ENCODE assay signal across 17 mouse cellular contexts in genomic region chr7:27602835-27603234, GRCm38 (mm10). TPM values are rescaled to one million over a fixed set of nuclear protein-coding genes. Genes with fewer than 3 reads are reported as not detected.
DNase-seq lines count a peak whose midpoint lies in the region; ATAC-seq lines count a peak whose summit lies in the region.
"Had no signal": no experiment of that assay in that cellular context is flagged by ENCODE, and none has a peak within 500 bp of the region (broad histone marks: within the 10 kb centered on the region; RNA-seq: fewer than 3 reads in every experiment).

No protein-coding gene starts in this region.

- no peaks in the 10 kb centered on the region for H3K27me3 ChIP-seq in heart, embryonic 10.5 days (ENCODE audit: insufficient read depth, poor library complexity, severe bottlenecking)
- no peaks in the 10 kb centered on the region for H3K27me3 ChIP-seq in liver, embryonic 15.5 days
- H3K27me3 ChIP-seq in liver, embryonic 12.5 days (replicated peaks) = no peaks in the 10 kb centered on the region
- H3K27me3 ChIP-seq: kidney, embryonic 15.5 days; neural tube, embryonic 13.5 days; Patski had no signal

- no peak for DNase-seq in heart, embryonic 10.5 days (ENCODE audit: low spot score)
- no peak for DNase-seq in heart, adult 9 months (ENCODE audit: low spot score in 2 of 2)
- DNase-seq in natural killer cell, adult 2 months (ENCODE audit: low spot score in 2 of 2) = no peak
- DNase-seq: heart, postnatal 4 days; layer of hippocampus, adult 9-11 months; left cerebral cortex, postnatal 4 days; lung, postnatal 10 days; midbrain, embryonic 14.5 days; spleen, adult 18-20 months had no signal

- H3K79me2 ChIP-seq in macrophage (ENCODE audit: inconsistent target) = peaks cover 93% of the 10 kb centered on the region

- WGBS in heart, embryonic 10.5 days = 73% methylated on average over 7 of the region's 7 CpGs
- 30% methylated on average over 7 of the region's 7 CpGs for WGBS in liver, embryonic 15.5 days (ENCODE audit: insufficient replicate concordance)
- 43% methylated on average over 7 of the region's 7 CpGs for WGBS in liver, embryonic 12.5 days (ENCODE audit: insufficient replicate concordance)
- 13% methylated on average over 7 of the region's 7 CpGs for WGBS in macrophage (ENCODE audit: missing documents)

- H3K4me3 ChIP-seq in heart, embryonic 10.5 days = no peak overlapping the region
- H3K4me3 ChIP-seq in liver, embryonic 15.5 days (replicated peaks) = no peak overlapping the region
- H3K4me3 ChIP-seq in liver, embryonic 12.5 days = no peak overlapping the region
- H3K4me3 ChIP-seq in macrophage (ENCODE audit: inconsistent target) = no peak overlapping the region
- H3K4me3 ChIP-seq: kidney, embryonic 15.5 days; neural tube, embryonic 13.5 days had no signal

- H3K4me1 ChIP-seq in heart, embryonic 10.5 days = peaks cover 90% of the 10 kb centered on the region
- peaks cover 76% of the 10 kb centered on the region for H3K4me1 ChIP-seq in liver, embryonic 15.5 days (replicated peaks)
- H3K4me1 ChIP-seq in liver, embryonic 12.5 days = peaks cover 95% of the 10 kb centered on the region

- H3K9ac ChIP-seq in liver, embryonic 15.5 days = no peak overlapping the region
- H3K9ac ChIP-seq in liver, embryonic 12.5 days = no peak overlapping the region
- H3K9ac ChIP-seq: kidney, embryonic 15.5 days; neural tube, embryonic 13.5 days had no signal

- H3K36me3 ChIP-seq in heart, embryonic 10.5 days = no peaks in the 10 kb centered on the region
- no peaks in the 10 kb centered on the region for H3K36me3 ChIP-seq in liver, embryonic 15.5 days (replicated peaks)
- peaks cover 20% of the 10 kb centered on the region for H3K36me3 ChIP-seq in liver, embryonic 12.5 days
- no peaks in the 10 kb centered on the region for H3K36me3 ChIP-seq in macrophage (ENCODE audit: inconsistent target)
- H3K36me3 ChIP-seq: neural tube, embryonic 13.5 days had no signal

- H3K9me3 ChIP-seq in heart, embryonic 10.5 days = no peaks in the 10 kb centered on the region
- no peaks in the 10 kb centered on the region for H3K9me3 ChIP-seq in liver, embryonic 15.5 days (replicated peaks)
- no peaks in the 10 kb centered on the region for H3K9me3 ChIP-seq in liver, embryonic 12.5 days (replicated peaks)
- H3K9me3 ChIP-seq: kidney, embryonic 15.5 days; neural tube, embryonic 13.5 days had no signal

- ATAC-seq in liver, embryonic 15.5 days (ENCODE audit: insufficient read depth) = no peak
- no peak for ATAC-seq in liver, embryonic 12.5 days
- peak; percentile 34 for ATAC-seq in granulocyte monocyte progenitor cell, adult 5-6 weeks (replicated peaks; ENCODE audit: poor library complexity, severe bottlenecking)
- ATAC-seq: Patski had no signal

- H3K4me2 ChIP-seq in liver, embryonic 15.5 days = no peak overlapping the region
- no peak overlapping the region for H3K4me2 ChIP-seq in liver, embryonic 12.5 days
- H3K4me2 ChIP-seq: kidney, embryonic 15.5 days; neural tube, embryonic 13.5 days had no signal

- H3K27ac ChIP-seq in heart, embryonic 10.5 days = peak overlapping the region; percentile 69
- 0 out of 2 replicates have a peak overlapping the region, but pooled peaks have one; percentile 26 for H3K27ac ChIP-seq in liver, embryonic 15.5 days (replicated peaks)
- no peak overlapping the region for H3K27ac ChIP-seq in liver, embryonic 12.5 days
- H3K27ac ChIP-seq in macrophage = peak overlapping the region; percentile 73
- H3K27ac ChIP-seq: kidney, embryonic 15.5 days; neural tube, embryonic 13.5 days had no signal

RNA-seq across cellular contexts. Expression of gene Akt2, which starts 11.5 kb away (rescaled TPM):
- polyA plus RNA-seq in heart, embryonic 10.5 days (2016; fragmentation: Nextera tagmentation; extraction: Ambion mirVana) = 94.8 and 106 TPM in 2 replicates
- 26.4 and 28.3 TPM in 2 replicates for polyA plus RNA-seq in liver, embryonic 15.5 days (2015; fragmentation: Nextera tagmentation; extraction: Ambion mirVana)
- 45.0 and 45.2 TPM in 2 replicates for polyA plus RNA-seq in liver, embryonic 12.5 days (2016; fragmentation: Nextera tagmentation; extraction: Ambion mirVana)
- total RNA-seq in granulocyte monocyte progenitor cell, adult 5-6 weeks (2014; fragmentation: Nextera tagmentation) = 36.1 and 48.5 TPM in 2 replicates
- total RNA-seq in granulocyte monocyte progenitor cell, adult 5-6 weeks (2017) = 43.7 and 45.4 TPM in 2 replicates
- total RNA-seq in macrophage (2018; cell fraction: chromatin; rRNA removed) = 100 to 1,000 TPM in 2 of 26 experiments, 10 to 100 TPM in 24; 29.4 to 150 (median 57.0) TPM
- total RNA-seq in macrophage (2018; cell fraction: cytosol; rRNA removed) = 100 to 1,000 TPM in 2 of 26 experiments, 10 to 100 TPM in 24; 53.4 to 103 (median 69.7) TPM
- 100 to 1,000 TPM in 1 of 26 experiments, 10 to 100 TPM in 25; 35.5 to 146 (median 51.3) TPM for total RNA-seq in macrophage (2018; cell fraction: nucleus; rRNA removed)
- polyA plus RNA-seq in macrophage (2018) = 53.1 to 77.4 TPM (median 77.2 TPM) in 3 replicates

RNA-seq across cellular contexts. Expression of gene 2310022A10Rik, which starts 49.8 kb away (rescaled TPM):
- polyA plus RNA-seq in heart, embryonic 10.5 days (2016; fragmentation: Nextera tagmentation; extraction: Ambion mirVana) = 36.3 and 37.4 TPM in 2 replicates
- polyA plus RNA-seq in liver, embryonic 15.5 days (2015; fragmentation: Nextera tagmentation; extraction: Ambion mirVana) = 15.7 and 17.3 TPM in 2 replicates
- 26.3 and 27.5 TPM in 2 replicates for polyA plus RNA-seq in liver, embryonic 12.5 days (2016; fragmentation: Nextera tagmentation; extraction: Ambion mirVana)
- total RNA-seq in granulocyte monocyte progenitor cell, adult 5-6 weeks (2014; fragmentation: Nextera tagmentation) = 16.9 and 18.4 TPM in 2 replicates
- 4.7 and 6.6 TPM in 2 replicates for total RNA-seq in granulocyte monocyte progenitor cell, adult 5-6 weeks (2017)
- total RNA-seq in macrophage (2018; cell fraction: chromatin; rRNA removed) = 100 to 1,000 TPM in 2 of 26 experiments, 10 to 100 TPM in 24; 26.0 to 115 (median 53.9) TPM
- 100 to 1,000 TPM in 1 of 26 experiments, 10 to 100 TPM in 25; 43.9 to 103 (median 66.5) TPM for total RNA-seq in macrophage (2018; cell fraction: cytosol; rRNA removed)
- total RNA-seq in macrophage (2018; cell fraction: nucleus; rRNA removed) = 100 to 1,000 TPM in 1 of 26 experiments, 10 to 100 TPM in 25; 37.3 to 104 (median 52.1) TPM
- polyA plus RNA-seq in macrophage (2018) = 71.9 to 183 TPM (median 75.3 TPM) in 3 replicates

RNA-seq across cellular contexts. Expression of gene Pld3, which starts 49.8 kb away (rescaled TPM):
- 54.1 and 55.6 TPM in 2 replicates for polyA plus RNA-seq in heart, embryonic 10.5 days (2016; fragmentation: Nextera tagmentation; extraction: Ambion mirVana)
- 76.3 and 93.4 TPM in 2 replicates for polyA plus RNA-seq in liver, embryonic 15.5 days (2015; fragmentation: Nextera tagmentation; extraction: Ambion mirVana)
- 46.6 and 49.1 TPM in 2 replicates for polyA plus RNA-seq in liver, embryonic 12.5 days (2016; fragmentation: Nextera tagmentation; extraction: Ambion mirVana)
- 3.8 and 10.6 TPM in 2 replicates for total RNA-seq in granulocyte monocyte progenitor cell, adult 5-6 weeks (2014; fragmentation: Nextera tagmentation)
- 3.8 and 6.3 TPM in 2 replicates for total RNA-seq in granulocyte monocyte progenitor cell, adult 5-6 weeks (2017)
- total RNA-seq in macrophage (2018; cell fraction: chromatin; rRNA removed) = 100 to 1,000 TPM in 8 of 26 experiments, 10 to 100 TPM in 18; 28.2 to 280 (median 84.8) TPM
- 1,000 to 10,000 TPM in 13 of 26 experiments, 100 to 1,000 TPM in 13; 457 to 1,682 (median 872) TPM for total RNA-seq in macrophage (2018; cell fraction: cytosol; rRNA removed)
- total RNA-seq in macrophage (2018; cell fraction: nucleus; rRNA removed) = 1,000 to 10,000 TPM in 7 of 26 experiments, 100 to 1,000 TPM in 19; 221 to 1,721 (median 759) TPM
- polyA plus RNA-seq in macrophage (2018) = 1,098 to 2,092 TPM (median 1,493 TPM) in 3 replicates

RNA-seq across cellular contexts. Expression of gene Ttc9b, which starts 50.9 kb away (rescaled TPM):
- polyA plus RNA-seq in heart, embryonic 10.5 days (2016; fragmentation: Nextera tagmentation; extraction: Ambion mirVana) = not detected in 2 replicates
- polyA plus RNA-seq in liver, embryonic 15.5 days (2015; fragmentation: Nextera tagmentation; extraction: Ambion mirVana) = 0.05 TPM in 1 of 2 replicates, not detected in the other
- polyA plus RNA-seq in liver, embryonic 12.5 days (2016; fragmentation: Nextera tagmentation; extraction: Ambion mirVana) = not detected in 2 replicates
- not detected in 2 replicates for total RNA-seq in granulocyte monocyte progenitor cell, adult 5-6 weeks (2014; fragmentation: Nextera tagmentation)
- total RNA-seq in granulocyte monocyte progenitor cell, adult 5-6 weeks (2017) = not detected in 2 replicates
- not detected for total RNA-seq in macrophage (2018; cell fraction: chromatin; rRNA removed)
- total RNA-seq in macrophage (2018; cell fraction: cytosol; rRNA removed) = not detected
- not detected for total RNA-seq in macrophage (2018; cell fraction: nucleus; rRNA removed)
- not detected in 3 replicates for polyA plus RNA-seq in macrophage (2018)
- total RNA-seq: gastrocnemius, postnatal 4 days; heart, postnatal 4 days had no signal

Comparison
In these comparisons a context has a peak if more than half of its experiments do, and no peak if none do; other contexts are left out.
1. RNA of gene Pld3, which starts 49.8 kb away (polyA plus RNA-seq): 1,098 to 2,092 TPM in macrophage; 76.3 to 93.4 TPM in liver, embryonic 15.5 days, 54.1 to 55.6 TPM in heart, embryonic 10.5 days and 46.6 to 49.1 TPM in liver, embryonic 12.5 days; every median in the first group is over 10 times any median in the second.